Mouse (Mus musculus): ENCODE data around the gene Gm17124.
"Not testable (repeated sequence)": the region's sequence is repeated elsewhere in the genome, so short reads cannot be mapped to it uniquely, and the experiment has no call there.

- not testable (repeated sequence) for TF ChIP-seq ETS1 (conservative IDR thresholded peaks at IDR 0.05; ENCODE audit: low read depth, low read length); MAX (IDR thresholded peaks at IDR 0.05; ENCODE audit: low read length); EP300 (IDR thresholded peaks at IDR 0.05; ENCODE audit: low read length); CHD2 (IDR thresholded peaks at IDR 0.05; ENCODE audit: low read length); CTCF (conservative IDR thresholded peaks at IDR 0.05 in 1 of 2, IDR thresholded peaks at IDR 0.05 in 1 of 2; ENCODE audit: low read depth in 2 of 2, low read length in 2 of 2); MYC (IDR thresholded peaks at IDR 0.05; ENCODE audit: low read depth, low read length); POLR2AphosphoS2 (IDR thresholded peaks at IDR 0.05; ENCODE audit: low read depth, low read length); ZC3H11A (IDR thresholded peaks at IDR 0.05; ENCODE audit: low read depth, low read length); TCF12 (IDR thresholded peaks at IDR 0.05; ENCODE audit: low read depth, low read length); BHLHE40 (IDR thresholded peaks at IDR 0.05; ENCODE audit: low read depth, low read length); PAX5 (IDR thresholded peaks at IDR 0.05; ENCODE audit: low read length); NRF1 (IDR thresholded peaks at IDR 0.05; ENCODE audit: low read depth, low read length)
Measured at GRCm38 (mm10) chr14:42599782-42600181, at the start of gene Gm17124.

Data from CH12.LX (cell line).